Mouse (Mus musculus) midbrain, embryonic 12.5 days (tissue): ENCODE measurements around the gene Smim4. TPM values are rescaled to one million over a fixed set of nuclear protein-coding genes. Genes with fewer than 3 reads are reported as not detected.

Source experiments
- ATAC-seq: fragments of 200-750 bp; cut with Nextera tagmentation; 2 replicates; pipeline ENCODE4 v1.8.0; 2017; ENCODE audit warnings: low read depth, moderate TSS enrichment, moderate library complexity; ENCODE audit not compliant: low FRiP score
- H3K27ac ChIP-seq: fragments of 300-500 bp; sonication (generic); replicated peaks from 2 replicates; pipeline ENCODE4 v1.5.1; 2016; ENCODE audit warnings: mild to moderate bottlenecking
- H3K27me3 ChIP-seq: fragments of 300-500 bp; sonication (generic); 2 replicates; pipeline ENCODE4 v1.6.1; 2016; ENCODE audit warnings: mild to moderate bottlenecking
- H3K36me3 ChIP-seq: fragments of 300-500 bp; sonication (generic); 2 replicates; pipeline ENCODE4 v1.6.1; 2016
- H3K4me1 ChIP-seq: fragments of 300-500 bp; sonication (generic); 2 replicates; pipeline ENCODE4 v1.6.1; 2016
- H3K4me2 ChIP-seq: fragments of 300-500 bp; sonication (generic); replicated peaks from 2 replicates; pipeline ENCODE4 v1.6.1; 2016; ENCODE audit warnings: mild to moderate bottlenecking, moderate library complexity
- H3K4me3 ChIP-seq: fragments of 300-500 bp; sonication (generic); 2 replicates; pipeline ENCODE4 v1.5.1; 2016; ENCODE audit warnings: mild to moderate bottlenecking
- H3K9ac ChIP-seq: fragments of 300-500 bp; sonication (generic); replicated peaks from 2 replicates; pipeline ENCODE4 v1.6.1; 2016; ENCODE audit warnings: mild to moderate bottlenecking, moderate library complexity
- H3K9me3 ChIP-seq: fragments of 300-500 bp; sonication (generic); 2 replicates; pipeline ENCODE4 v1.6.1; 2016; ENCODE audit warnings: mild to moderate bottlenecking
- WGBS: fragments of 180-500 bp; shearing (Covaris S2); methylation state at CpG from one replicate; pipeline ENCODE4 v1.1.7; 2016; 5-methylcytosine and 5-hydroxymethylcytosine counted together
- polyA plus RNA-seq: library from polyadenylated mRNA; unstranded; fragments of >200 nt; fragmentation: Nextera tagmentation; extraction: Ambion mirVana; gene quantifications from 2 replicates; pipeline ENCODE4 v1.2.1, GENCODE M21; 2016

Gene Smim4
- polyA plus RNA-seq, 1 experiment from 2014 or later: 61.1 TPM

GRCm38 (mm10) chr14:31137791-31138190, 9.0 kb upstream of the Smim4 start:
- H3K27ac ChIP-seq: no peak overlapping the region
- H3K9me3 ChIP-seq: no peaks in the 10 kb centered on the region
- H3K4me1 ChIP-seq: peaks cover 15% of the 10 kb centered on the region
- no peaks in the 10 kb centered on the region for H3K27me3 ChIP-seq
- peaks cover 97% of the 10 kb centered on the region for H3K36me3 ChIP-seq
- no peak overlapping the region for H3K9ac ChIP-seq
- WGBS: 85% methylated on average over 11 of the region's 11 CpGs
- no peak overlapping the region for H3K4me2 ChIP-seq
- no peak overlapping the region for H3K4me3 ChIP-seq
- no peak for ATAC-seq

GRCm38 (mm10) chr14:31137281-31137595, 8.5 kb upstream of the Smim4 start:
- Histone ChIP-seq H3K9me3 (no peaks in the 10 kb centered on the region), H3K27ac (no peak overlapping the region), H3K4me1 (peaks cover 21% of the 10 kb centered on the region), H3K4me2 (no peak overlapping the region), H3K27me3 (no peaks in the 10 kb centered on the region), H3K9ac (no peak overlapping the region), H3K4me3 (no peak overlapping the region), H3K36me3 (peaks cover 91% of the 10 kb centered on the region)
- no peak for ATAC-seq
- WGBS: 83% methylated on average over 10 of the region's 10 CpGs

GRCm38 (mm10) chr14:31136411-31137280, 7.9 kb upstream of the Smim4 start:
- Histone ChIP-seq H3K9ac (no peak overlapping the region), H3K9me3 (no peaks in the 10 kb centered on the region), H3K27me3 (no peaks in the 10 kb centered on the region), H3K4me3 (no peak overlapping the region), H3K4me2 (no peak overlapping the region), H3K27ac (no peak overlapping the region), H3K36me3 (peaks cover 85% of the 10 kb centered on the region), H3K4me1 (peaks cover 27% of the 10 kb centered on the region)
- ATAC-seq: no peak
- 94% methylated on average over 26 of the region's 26 CpGs for WGBS

- H3K36me3 ChIP-seq: peaks cover 76% of the 10 kb centered on the region
Measured at GRCm38 (mm10) chr14:31135495-31136410, 7.0 kb upstream of the Smim4 start.

DNA sequence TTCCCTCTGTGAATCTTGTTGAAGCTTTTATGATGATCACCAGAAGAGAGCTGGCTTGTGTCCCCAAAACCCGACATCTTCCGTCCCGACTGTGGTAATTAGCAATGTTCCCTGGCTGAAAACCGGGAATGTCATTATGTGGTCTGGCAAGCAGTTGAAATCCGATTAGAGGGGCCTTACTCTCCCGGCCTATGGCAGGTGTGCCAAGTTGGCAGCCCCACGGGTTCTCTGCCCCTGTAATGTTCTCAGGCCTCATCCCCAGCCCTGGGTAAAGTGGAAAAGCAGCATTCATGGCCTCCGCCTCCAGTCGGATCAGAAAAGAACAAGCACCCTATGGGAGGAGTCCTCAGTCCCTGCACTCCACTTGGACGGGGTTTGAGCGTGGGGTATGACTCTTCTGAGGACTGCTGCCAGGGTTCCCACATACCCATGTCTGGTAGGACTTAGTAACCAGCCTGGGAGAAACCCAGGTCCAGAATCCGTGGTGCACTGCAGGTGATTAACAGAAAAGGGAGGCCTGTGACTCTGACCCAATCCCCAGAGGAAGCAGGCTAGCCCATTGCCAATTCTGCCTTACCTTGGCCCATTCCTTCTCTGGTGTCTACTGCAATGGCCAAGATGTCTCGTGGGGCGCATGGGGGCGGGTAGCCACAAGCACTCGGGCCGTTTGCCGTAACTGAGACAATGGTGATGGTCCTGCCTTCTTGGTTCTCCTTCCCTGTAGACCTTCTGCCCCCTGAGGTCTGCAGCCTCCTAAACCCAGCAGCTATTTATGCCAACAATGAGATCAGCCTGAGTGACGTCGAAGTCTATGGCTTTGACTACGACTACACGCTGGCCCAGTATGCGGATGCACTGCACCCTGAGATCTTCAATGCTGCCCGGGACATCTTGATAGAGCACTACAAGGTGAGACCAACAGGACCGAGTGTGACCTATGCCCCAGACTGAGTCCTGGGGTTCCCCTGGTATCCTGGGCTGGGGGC, 5.6 kb upstream of the Smim4 start:
- no peak overlapping the region for H3K27ac ChIP-seq
- peaks cover 62% of the 10 kb centered on the region for H3K36me3 ChIP-seq

More at GRCm38 (mm10) chr14:31135495-31136410, 7.0 kb upstream of the Smim4 start:
- H3K4me1 ChIP-seq: peaks cover 29% of the 10 kb centered on the region
- no peak overlapping the region for H3K4me2 ChIP-seq
- H3K4me3 ChIP-seq: no peak overlapping the region
- WGBS: 97% methylated on average over 34 of the region's 34 CpGs
- H3K27ac ChIP-seq: no peak overlapping the region
- H3K27me3 ChIP-seq: no peaks in the 10 kb centered on the region
- H3K9me3 ChIP-seq: no peaks in the 10 kb centered on the region
- ATAC-seq: no peak
- no peak overlapping the region for H3K9ac ChIP-seq

GRCm38 (mm10) chr14:31133023-31133665, 4.4 kb upstream of the Smim4 start:
- H3K4me1 ChIP-seq: peaks cover 37% of the 10 kb centered on the region
- H3K9me3 ChIP-seq: no peaks in the 10 kb centered on the region
- no peak for ATAC-seq
- peak overlapping the region; percentile 84; the same call in 1 of the 2 replicates for H3K4me3 ChIP-seq
- H3K36me3 ChIP-seq: peaks cover 50% of the 10 kb centered on the region
- peak overlapping the region; percentile 95 for H3K9ac ChIP-seq
- H3K27me3 ChIP-seq: no peaks in the 10 kb centered on the region
- H3K4me2 ChIP-seq: peak overlapping the region; percentile 74
- H3K27ac ChIP-seq: peak overlapping the region; percentile 36; the same call in 1 of the 2 replicates
- WGBS: 82% methylated on average over 11 of the region's 11 CpGs

More for the DNA sequence above, 5.6 kb upstream of the Smim4 start:
- Histone ChIP-seq H3K9ac (no peak overlapping the region), H3K4me3 (no peak overlapping the region), H3K9me3 (no peaks in the 10 kb centered on the region), H3K27me3 (no peaks in the 10 kb centered on the region), H3K4me2 (no peak overlapping the region), H3K4me1 (peaks cover 35% of the 10 kb centered on the region)
- 92% methylated on average over 25 of the region's 25 CpGs for WGBS
- no peak for ATAC-seq

DNA sequence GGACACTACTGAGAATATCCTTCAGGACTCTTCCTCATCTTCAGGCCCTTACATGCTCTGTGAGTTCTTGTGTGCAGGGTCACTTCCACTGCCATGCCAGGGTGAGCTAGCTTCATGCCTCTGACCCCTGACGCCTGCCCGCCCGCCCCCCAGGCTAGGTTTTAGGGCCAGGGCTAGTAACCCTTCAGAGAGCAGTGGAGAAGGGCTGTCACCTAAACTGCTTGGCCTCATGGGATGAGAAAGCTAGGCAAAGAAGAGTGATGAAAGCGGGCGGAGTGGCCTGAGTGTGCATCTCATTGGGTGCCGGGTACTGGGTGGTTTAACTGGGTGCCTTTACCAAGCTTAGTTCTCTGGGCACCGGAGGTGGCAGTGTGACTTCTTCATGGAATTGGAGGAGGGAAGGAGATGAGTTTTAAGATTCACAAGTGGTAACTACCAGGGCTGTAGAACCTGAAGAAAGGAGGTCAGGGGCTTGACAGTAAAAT, 3.8 kb upstream of the Smim4 start:
- Histone ChIP-seq H3K4me2 (peak overlapping the region; percentile 74), H3K27me3 (no peaks in the 10 kb centered on the region), H3K27ac (no peak overlapping the region), H3K36me3 (peaks cover 44% of the 10 kb centered on the region), H3K9ac (peak overlapping the region; percentile 95), H3K4me1 (peaks cover 40% of the 10 kb centered on the region), H3K9me3 (no peaks in the 10 kb centered on the region), H3K4me3 (peak overlapping the region; percentile 84)
- WGBS: 80% methylated on average over 7 of the region's 7 CpGs
- ATAC-seq: no peak

GRCm38 (mm10) chr14:31132031-31132430, 3.3 kb upstream of the Smim4 start:
- H3K27me3 ChIP-seq: no peaks in the 10 kb centered on the region
- H3K27ac ChIP-seq: 0 out of 2 replicates have a peak overlapping the region, but pooled peaks have one; percentile 35
- H3K4me3 ChIP-seq: peak overlapping the region; percentile 84
- no peaks in the 10 kb centered on the region for H3K9me3 ChIP-seq
- H3K9ac ChIP-seq: peak overlapping the region; percentile 95
- peaks cover 44% of the 10 kb centered on the region for H3K4me1 ChIP-seq
- H3K36me3 ChIP-seq: peaks cover 39% of the 10 kb centered on the region
- peak overlapping the region; percentile 74 for H3K4me2 ChIP-seq
- 8% methylated on average over 6 of the region's 6 CpGs for WGBS
- no peak for ATAC-seq

DNA sequence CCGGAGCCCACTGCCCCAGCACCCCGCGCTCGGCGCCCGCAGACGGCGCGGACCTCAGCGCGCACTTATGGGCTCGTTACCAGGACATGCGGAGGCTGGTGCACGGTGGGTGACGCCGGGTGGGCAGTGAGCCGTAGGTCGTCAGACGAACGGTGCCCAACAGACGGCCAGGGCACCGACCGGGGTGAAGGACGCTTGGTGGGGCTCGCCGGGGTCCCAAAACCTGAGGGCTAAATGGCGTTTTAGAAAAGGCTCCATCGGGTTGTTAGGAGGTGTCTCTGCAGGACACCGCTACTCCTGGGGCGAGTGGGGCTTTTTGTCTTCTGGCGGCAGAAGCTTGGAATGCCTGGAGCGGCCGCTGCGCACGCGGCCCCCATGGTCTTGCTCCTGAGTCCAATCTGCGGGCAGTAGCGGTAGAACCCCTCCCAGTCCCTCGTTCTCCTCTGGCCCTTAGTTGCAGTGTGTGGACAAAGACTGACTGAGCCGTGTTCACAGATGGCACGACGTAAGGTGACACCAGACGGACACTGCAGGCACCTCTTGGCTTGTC, 2.6 kb upstream of the Smim4 start:
- peaks cover 48% of the 10 kb centered on the region for H3K4me1 ChIP-seq
- no peak; the same call in 1 of the 2 replicates for ATAC-seq

More for the DNA sequence above, 2.6 kb upstream of the Smim4 start:
- no peaks in the 10 kb centered on the region for H3K9me3 ChIP-seq
- peak overlapping the region; percentile 91 for H3K27ac ChIP-seq
- H3K27me3 ChIP-seq: no peaks in the 10 kb centered on the region
- H3K4me3 ChIP-seq: peak overlapping the region; percentile 84
- peak overlapping the region; percentile 74 for H3K4me2 ChIP-seq
- peaks cover 32% of the 10 kb centered on the region for H3K36me3 ChIP-seq
- peak overlapping the region; percentile 95 for H3K9ac ChIP-seq
- WGBS: under 1% methylated on average over 43 of the region's 43 CpGs
